Mouse (Mus musculus) neural tube, embryonic 14.5 days (tissue): ENCODE data around the gene Ubxn7. TPM values are rescaled to one million over a fixed set of nuclear protein-coding genes. Genes with fewer than 3 reads are reported as not detected.
A peak's percentile ranks its signal among the peaks of the same experiment; 100 is the strongest.

Experiments
- ATAC-seq: fragments of 200-750 bp; cut with Nextera tagmentation; 2 replicates; pipeline ENCODE4 v1.8.0; 2017; ENCODE audit warnings: low read depth, mild to moderate bottlenecking, moderate TSS enrichment, moderate library complexity
- H3K27ac ChIP-seq: fragments of 300-500 bp; sonication (generic); 2 replicates; pipeline ENCODE4 v1.5.1; 2014; ENCODE audit warnings: low read depth, mild to moderate bottlenecking, control low read depth, low read length, moderate library complexity, mixed read lengths
- H3K27me3 ChIP-seq: fragments of 300-500 bp; sonication (generic); 2 replicates; pipeline ENCODE4 v1.6.1; 2014; ENCODE audit warnings: low read length; ENCODE audit not compliant: control insufficient read depth, insufficient read depth
- H3K36me3 ChIP-seq: fragments of 300-500 bp; sonication (generic); 2 replicates; pipeline ENCODE4 v1.6.1; 2014; ENCODE audit warnings: low read length, mixed read lengths; ENCODE audit not compliant: control insufficient read depth, insufficient read depth
- H3K4me1 ChIP-seq: fragments of 300-500 bp; sonication (generic); 2 replicates; pipeline ENCODE4 v1.6.1; 2014; ENCODE audit warnings: low read length; ENCODE audit not compliant: control insufficient read depth, insufficient read depth
- H3K4me2 ChIP-seq: fragments of 300-500 bp; sonication (generic); 2 replicates; pipeline ENCODE4 v1.6.1; 2014; ENCODE audit warnings: mild to moderate bottlenecking, low read depth, low read length, control low read depth
- H3K4me3 ChIP-seq: fragments of 300-500 bp; sonication (generic); 2 replicates; pipeline ENCODE4 v1.5.1; 2014; ENCODE audit warnings: low read depth, low read length, control low read depth, mixed read lengths
- H3K9ac ChIP-seq: fragments of 300-500 bp; sonication (generic); replicated peaks from 2 replicates; pipeline ENCODE4 v1.6.1; 2014; ENCODE audit warnings: low read depth, mild to moderate bottlenecking, control low read depth, low read length, mixed read lengths
- H3K9me3 ChIP-seq: fragments of 300-500 bp; sonication (generic); 2 replicates; pipeline ENCODE4 v1.6.1; 2016; ENCODE audit warnings: low read length; ENCODE audit not compliant: control insufficient read depth
- WGBS: fragments of 180-500 bp; shearing (Covaris S2); extraction: QIAGEN DNeasy Blood & Tissue Kit; methylation state at CpG from one replicate; pipeline ENCODE4 v1.1.7; 2014; 5-methylcytosine and 5-hydroxymethylcytosine counted together
- polyA plus RNA-seq: library from polyadenylated mRNA; unstranded; fragments of >200 nt; fragmentation: Nextera tagmentation; extraction: Ambion mirVana; gene quantifications from 2 replicates; pipeline ENCODE4 v1.2.1, GENCODE M21; 2014

Gene Ubxn7
- polyA plus RNA-seq, 1 experiment from 2014 or later: 31.2 TPM

GRCm38 (mm10) chr16:32316601-32317000 is 15.5 kb upstream of the Ubxn7 start:
- H3K27me3 ChIP-seq: no peaks in the 10 kb centered on the region
- no peak overlapping the region for H3K27ac ChIP-seq
- no peak for ATAC-seq
- 42% methylated on average over 2 of the region's 2 CpGs for WGBS
- no peaks in the 10 kb centered on the region for H3K4me1 ChIP-seq
- H3K4me2 ChIP-seq: no peak overlapping the region
- no peaks in the 10 kb centered on the region for H3K9me3 ChIP-seq
- H3K36me3 ChIP-seq: no peaks in the 10 kb centered on the region
- no peak overlapping the region for H3K9ac ChIP-seq
- no peak overlapping the region for H3K4me3 ChIP-seq

- H3K36me3 ChIP-seq: no peaks in the 10 kb centered on the region
- H3K9me3 ChIP-seq: no peaks in the 10 kb centered on the region
- no peaks in the 10 kb centered on the region for H3K4me1 ChIP-seq
- no peaks in the 10 kb centered on the region for H3K27me3 ChIP-seq
- no peak overlapping the region for H3K27ac ChIP-seq
- ATAC-seq: no peak
- no peak overlapping the region for H3K4me2 ChIP-seq
- no peak overlapping the region for H3K4me3 ChIP-seq
- H3K9ac ChIP-seq: no peak overlapping the region
- 35% methylated on average over 7 of the region's 7 CpGs for WGBS
These were observed 8.1 kb upstream of the Ubxn7 start for GRCm38 (mm10) chr16:32323953-32324352.

- no peaks in the 10 kb centered on the region for H3K9me3 ChIP-seq
- H3K27me3 ChIP-seq: no peaks in the 10 kb centered on the region; the same call in 1 of the 2 replicates
- H3K4me2 ChIP-seq: peak overlapping the region; percentile 33
- H3K27ac ChIP-seq: no peak overlapping the region
- peak overlapping the region; percentile 99; the same call in 1 of the 2 replicates for H3K4me3 ChIP-seq
- peaks cover 3% of the 10 kb centered on the region; the same call in 1 of the 2 replicates for H3K4me1 ChIP-seq
- no peak for ATAC-seq
- 57% methylated on average over 9 of the region's 9 CpGs for WGBS
- no peak overlapping the region for H3K9ac ChIP-seq
- H3K36me3 ChIP-seq: no peaks in the 10 kb centered on the region
These were observed 984 bp upstream of the Ubxn7 start for GRCm38 (mm10) chr16:32330876-32331670.

GRCm38 (mm10) chr16:32332556-32333511 is 777 bp downstream of the Ubxn7 start:
- under 1% methylated on average over 51 of the region's 54 CpGs for WGBS
- Histone ChIP-seq H3K4me1 (peaks cover 3% of the 10 kb centered on the region; the same call in 1 of the 2 replicates), H3K4me2 (peak overlapping the region; percentile 42), H3K36me3 (no peaks in the 10 kb centered on the region), H3K27ac (peak overlapping the region; percentile 95), H3K4me3 (peak overlapping the region; percentile 99), H3K9ac (peak overlapping the region; percentile 96), H3K27me3 (no peaks in the 10 kb centered on the region; the same call in 1 of the 2 replicates), H3K9me3 (no peaks in the 10 kb centered on the region)
- peak; percentile 81 for ATAC-seq

- Histone ChIP-seq H3K4me2 (no peak overlapping the region), H3K9ac (no peak overlapping the region), H3K4me3 (no peak overlapping the region), H3K9me3 (no peaks in the 10 kb centered on the region), H3K4me1 (peaks cover 5% of the 10 kb centered on the region; the same call in 1 of the 2 replicates), H3K27ac (no peak overlapping the region), H3K36me3 (no peaks in the 10 kb centered on the region), H3K27me3 (no peaks in the 10 kb centered on the region; the same call in 1 of the 2 replicates)
- no peak for ATAC-seq
- WGBS: 98% methylated on average over 5 of the region's 5 CpGs
These were observed 3.1 kb downstream of the Ubxn7 start for GRCm38 (mm10) chr16:32335146-32335545.

- Histone ChIP-seq H3K36me3 (no peaks in the 10 kb centered on the region), H3K4me2 (no peak overlapping the region), H3K27me3 (no peaks in the 10 kb centered on the region; the same call in 1 of the 2 replicates), H3K27ac (no peak overlapping the region), H3K4me1 (peaks cover 2% of the 10 kb centered on the region; the same call in 1 of the 2 replicates), H3K9ac (no peak overlapping the region), H3K9me3 (no peaks in the 10 kb centered on the region), H3K4me3 (no peak overlapping the region)
- no peak for ATAC-seq
- 82% methylated on average over 7 of the region's 7 CpGs for WGBS
These were observed 4.1 kb downstream of the Ubxn7 start for GRCm38 (mm10) chr16:32336026-32336780.

- Histone ChIP-seq H3K4me3 (no peak overlapping the region), H3K27me3 (no peaks in the 10 kb centered on the region; the same call in 1 of the 2 replicates), H3K9me3 (no peaks in the 10 kb centered on the region), H3K27ac (no peak overlapping the region), H3K4me2 (no peak overlapping the region), H3K9ac (no peak overlapping the region), H3K4me1 (peaks cover 2% of the 10 kb centered on the region; the same call in 1 of the 2 replicates), H3K36me3 (no peaks in the 10 kb centered on the region)
- no peak for ATAC-seq
These were observed 4.9 kb downstream of the Ubxn7 start for GRCm38 (mm10) chr16:32337001-32337400.

- no peak overlapping the region for H3K4me3 ChIP-seq
- H3K9ac ChIP-seq: no peak overlapping the region
- no peaks in the 10 kb centered on the region for H3K27me3 ChIP-seq
- H3K4me1 ChIP-seq: peaks cover 2% of the 10 kb centered on the region; the same call in 1 of the 2 replicates
- H3K4me2 ChIP-seq: no peak overlapping the region
- H3K27ac ChIP-seq: no peak overlapping the region
- no peaks in the 10 kb centered on the region for H3K36me3 ChIP-seq
- ATAC-seq: no peak
- 93% methylated on average over 1 of the region's 1 CpGs for WGBS
- no peaks in the 10 kb centered on the region for H3K9me3 ChIP-seq
These were observed 8.4 kb downstream of the Ubxn7 start for GRCm38 (mm10) chr16:32340451-32340850.
